Mouse (Mus musculus) neural tube, embryonic 13.5 days (tissue): ENCODE data around the gene Calhm1. TPM values are rescaled to one million over a fixed set of nuclear protein-coding genes. Genes with fewer than 3 reads are reported as not detected.

Source experiments
- ATAC-seq: fragments of 200-750 bp; cut with Nextera tagmentation; 2 replicates; pipeline ENCODE4 v1.8.0; 2017; ENCODE audit warnings: low read depth, mild to moderate bottlenecking, moderate TSS enrichment, moderate library complexity
- H3K27ac ChIP-seq: fragments of 300-500 bp; sonication (generic); replicated peaks from 2 replicates; pipeline ENCODE4 v1.5.1; 2015; ENCODE audit warnings: moderate library complexity, mild to moderate bottlenecking, inconsistent platforms
- H3K27me3 ChIP-seq: fragments of 300-500 bp; sonication (generic); 2 replicates; pipeline ENCODE4 v1.6.1; 2015; ENCODE audit warnings: mild to moderate bottlenecking, inconsistent platforms
- H3K36me3 ChIP-seq: fragments of 300-500 bp; sonication (generic); 2 replicates; pipeline ENCODE4 v1.6.1; 2015; ENCODE audit warnings: mild to moderate bottlenecking, inconsistent platforms
- H3K4me1 ChIP-seq: fragments of 300-500 bp; sonication (generic); replicated peaks from 2 replicates; pipeline ENCODE4 v1.6.1; 2015; ENCODE audit warnings: inconsistent platforms
- H3K4me2 ChIP-seq: fragments of 300-500 bp; sonication (generic); 2 replicates; pipeline ENCODE4 v1.6.1; 2015; ENCODE audit warnings: inconsistent platforms, mild to moderate bottlenecking, moderate library complexity
- H3K4me3 ChIP-seq: fragments of 300-500 bp; sonication (generic); 2 replicates; pipeline ENCODE4 v1.5.1; 2015; ENCODE audit warnings: mild to moderate bottlenecking, inconsistent platforms
- H3K9ac ChIP-seq: fragments of 300-500 bp; sonication (generic); 2 replicates; pipeline ENCODE4 v1.6.1; 2015; ENCODE audit warnings: moderate library complexity, mild to moderate bottlenecking, inconsistent platforms
- H3K9me3 ChIP-seq: fragments of 300-500 bp; sonication (generic); 2 replicates; pipeline ENCODE4 v1.6.1; 2016; ENCODE audit warnings: inconsistent platforms
- WGBS: fragments of 180-500 bp; shearing (Covaris S2); methylation state at CpG from one replicate; pipeline ENCODE4 v1.1.7; 2015; 5-methylcytosine and 5-hydroxymethylcytosine counted together
- polyA plus RNA-seq: library from polyadenylated mRNA; unstranded; fragments of >200 nt; fragmentation: Nextera tagmentation; extraction: Ambion mirVana; gene quantifications from 2 replicates; pipeline ENCODE4 v1.2.1, GENCODE M21; 2015

Gene Calhm1
- polyA plus RNA-seq, 1 experiment from 2014 or later, result not detected

DNA sequence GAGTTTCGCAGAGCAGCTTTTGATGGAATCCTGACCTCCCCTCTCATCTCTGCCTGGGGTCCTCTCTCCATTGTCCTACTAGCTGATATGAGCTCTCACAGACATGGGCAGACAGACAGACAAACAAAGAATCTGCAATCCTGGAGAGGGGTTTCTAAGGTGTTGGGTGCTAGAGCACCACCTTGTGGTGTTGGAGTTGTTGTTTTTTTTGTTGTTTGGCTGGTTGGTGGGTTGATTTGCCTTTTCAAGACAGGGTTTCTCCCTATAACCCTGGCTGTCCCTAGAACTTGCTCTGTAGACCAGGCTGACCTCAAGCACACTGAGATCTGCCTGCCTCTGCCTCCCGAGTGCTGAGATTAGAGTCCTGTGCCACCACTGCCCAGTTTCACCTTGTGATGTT is 31.4 kb upstream of the Calhm1 start:
- H3K9me3 ChIP-seq, result no peaks in the 10 kb centered on the region
- peaks cover 20% of the 10 kb centered on the region for H3K4me1 ChIP-seq
- H3K27ac ChIP-seq, result no peak overlapping the region
- H3K9ac ChIP-seq, result no peak overlapping the region
- no peak overlapping the region for H3K4me3 ChIP-seq
- no peaks in the 10 kb centered on the region for H3K36me3 ChIP-seq
- ATAC-seq, result no peak
- WGBS, result 63% methylated on average over 2 of the region's 2 CpGs
- H3K27me3 ChIP-seq, result peaks cover 31% of the 10 kb centered on the region
- H3K4me2 ChIP-seq, result no peak overlapping the region

DNA sequence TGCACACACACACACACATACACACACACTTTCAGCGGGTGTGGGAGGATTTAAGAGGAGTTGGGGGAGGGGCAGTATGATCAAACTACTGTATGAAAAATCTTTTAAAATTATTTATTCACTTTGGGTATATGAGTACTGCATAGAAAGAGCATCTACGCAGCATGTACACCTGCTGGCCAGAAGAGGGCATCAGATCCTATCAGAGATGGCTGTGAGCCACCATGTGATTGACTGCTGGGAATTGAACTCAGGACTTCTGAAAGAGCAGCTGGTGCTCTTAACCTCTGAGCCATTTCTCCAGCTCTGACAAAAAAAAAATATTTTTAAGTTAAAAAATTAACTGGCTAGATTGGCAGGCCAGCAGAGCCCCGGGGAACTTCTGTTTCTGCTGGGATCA is 30.5 kb upstream of the Calhm1 start:
- H3K4me2 ChIP-seq, result no peak overlapping the region
- H3K36me3 ChIP-seq, result no peaks in the 10 kb centered on the region
- peaks cover 21% of the 10 kb centered on the region for H3K27me3 ChIP-seq
- no peak overlapping the region for H3K9ac ChIP-seq
- no peak overlapping the region for H3K27ac ChIP-seq
- 59% methylated on average over 3 of the region's 3 CpGs for WGBS
- no peak overlapping the region for H3K4me3 ChIP-seq
- no peak for ATAC-seq
- peaks cover 10% of the 10 kb centered on the region for H3K4me1 ChIP-seq
- H3K9me3 ChIP-seq, result no peaks in the 10 kb centered on the region

DNA sequence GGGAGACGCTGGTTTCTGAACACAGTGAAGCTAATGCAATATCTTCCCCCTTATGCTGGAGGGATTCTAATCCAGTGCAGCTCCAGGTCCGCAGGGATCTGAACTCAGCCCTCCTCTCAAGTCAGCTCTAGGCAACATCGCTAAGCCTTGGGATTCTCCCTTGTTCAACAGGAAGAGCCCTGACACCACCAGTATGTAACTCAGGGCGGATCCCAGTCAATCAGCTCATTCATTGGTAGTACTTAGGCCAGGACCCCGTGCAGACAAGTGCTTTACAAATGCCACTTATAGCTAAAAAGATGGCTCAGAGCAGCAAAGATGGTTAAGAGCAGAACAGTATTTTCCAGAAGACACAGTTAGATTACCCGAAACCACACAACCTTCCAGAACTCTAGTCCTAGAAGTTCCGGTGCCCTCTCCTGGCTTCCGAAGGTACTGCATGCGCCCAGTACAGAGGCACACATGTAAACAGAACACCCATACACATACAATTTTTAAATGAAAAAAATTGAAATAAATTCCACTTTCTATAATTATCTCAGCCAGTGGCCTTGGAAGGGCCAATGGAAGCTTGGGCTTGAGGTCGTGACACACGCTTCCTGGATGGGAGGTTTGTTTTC is 24.8 kb upstream of the Calhm1 start:
- H3K4me1 ChIP-seq, result no peaks in the 10 kb centered on the region; the same call in 1 of the 2 replicates
- peak; percentile 61; the same call in 1 of the 2 replicates for ATAC-seq
- 28% methylated on average over 11 of the region's 11 CpGs for WGBS
- H3K9ac ChIP-seq, result no peak overlapping the region
- H3K9me3 ChIP-seq, result no peaks in the 10 kb centered on the region
- peaks cover 5% of the 10 kb centered on the region for H3K27me3 ChIP-seq
- H3K27ac ChIP-seq, result no peak overlapping the region
- H3K4me3 ChIP-seq, result no peak overlapping the region
- H3K4me2 ChIP-seq, result peak overlapping the region; percentile 40
- no peaks in the 10 kb centered on the region for H3K36me3 ChIP-seq

DNA sequence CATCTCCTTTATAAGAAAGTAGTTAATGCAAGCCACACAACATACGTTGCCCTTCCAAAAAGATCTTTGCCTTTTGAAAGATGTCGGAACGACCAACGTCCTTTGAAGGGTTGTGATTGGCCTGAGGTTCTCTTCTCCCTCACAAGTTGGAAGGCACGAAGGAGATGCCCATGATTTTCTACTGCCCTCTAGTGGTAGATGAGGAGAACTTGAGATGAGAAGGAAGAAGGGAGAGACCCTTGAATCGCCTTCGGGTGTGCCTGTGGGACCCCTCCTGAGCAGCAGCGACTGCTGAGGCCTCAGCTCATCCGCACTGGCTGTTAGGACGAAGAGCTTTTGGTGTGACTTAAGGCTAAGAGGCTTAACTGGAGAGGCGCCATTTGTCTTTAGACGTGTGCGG is 24.2 kb upstream of the Calhm1 start:
- Histone ChIP-seq H3K9me3 (no peaks in the 10 kb centered on the region), H3K36me3 (no peaks in the 10 kb centered on the region), H3K27me3 (peaks cover 5% of the 10 kb centered on the region), H3K4me1 (no peaks in the 10 kb centered on the region; the same call in 1 of the 2 replicates), H3K4me3 (0 out of 2 replicates have a peak overlapping the region, but pooled peaks have one; percentile 4), H3K9ac (no peak overlapping the region), H3K27ac (no peak overlapping the region), H3K4me2 (peak overlapping the region; percentile 40)
- ATAC-seq, result no peak
- WGBS, result 10% methylated on average over 13 of the region's 13 CpGs

DNA sequence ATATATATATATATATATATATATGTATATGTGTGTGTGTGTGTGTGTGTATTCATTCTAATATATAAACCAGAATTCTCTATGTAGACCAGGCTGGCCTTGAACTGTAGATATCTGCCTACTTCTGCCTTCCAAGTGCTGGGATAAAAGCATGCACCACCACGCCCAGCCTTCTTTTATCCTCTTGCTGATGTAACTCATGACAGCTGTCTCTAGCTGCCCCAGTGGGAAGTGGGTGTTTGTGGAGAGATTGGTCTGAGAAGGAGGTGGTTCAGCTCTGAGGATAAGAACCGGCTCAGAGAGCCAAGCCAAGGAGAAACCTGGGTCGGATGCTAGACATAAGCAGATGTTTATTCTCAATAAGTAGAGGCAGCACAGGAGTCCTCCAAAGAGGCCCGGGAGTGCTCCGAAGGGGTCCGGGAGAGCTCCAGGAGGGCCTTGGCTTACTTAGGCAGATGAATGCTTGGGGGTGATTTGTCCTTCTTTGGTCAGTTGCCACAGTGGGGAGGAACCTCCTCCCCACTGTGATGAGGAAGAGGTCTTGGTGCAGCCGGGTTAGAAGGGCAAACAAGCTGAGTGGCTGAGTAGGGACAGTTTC is 23.7 kb upstream of the Calhm1 start:
- no peak overlapping the region for H3K4me2 ChIP-seq
- H3K4me1 ChIP-seq, result no peaks in the 10 kb centered on the region; the same call in 1 of the 2 replicates
- H3K36me3 ChIP-seq, result no peaks in the 10 kb centered on the region
- H3K9ac ChIP-seq, result no peak overlapping the region
- H3K27me3 ChIP-seq, result peaks cover 5% of the 10 kb centered on the region
- 61% methylated on average over 7 of the region's 7 CpGs for WGBS
- no peak overlapping the region for H3K4me3 ChIP-seq
- ATAC-seq, result no peak
- H3K9me3 ChIP-seq, result no peaks in the 10 kb centered on the region
- no peak overlapping the region for H3K27ac ChIP-seq

DNA sequence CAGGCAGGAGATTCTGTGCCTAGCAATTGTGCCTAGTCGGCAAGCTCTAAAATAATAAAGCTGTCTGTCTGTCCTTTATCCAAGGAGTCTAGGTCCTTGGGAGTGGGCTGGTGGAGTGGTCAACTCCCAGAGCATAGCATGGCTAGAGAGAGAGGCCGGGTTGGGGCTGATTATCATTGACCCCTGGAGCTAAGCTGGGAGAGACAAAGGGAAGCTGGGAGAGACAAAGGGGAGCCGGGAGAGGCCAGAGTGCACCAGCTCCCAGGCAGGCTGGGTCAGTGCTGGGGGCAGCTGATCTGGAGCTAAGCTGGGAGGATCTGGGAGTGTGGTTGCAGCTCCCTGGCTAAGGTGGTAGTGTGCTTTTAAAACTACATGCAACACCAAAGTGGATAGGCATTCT is 22.7 kb upstream of the Calhm1 start:
- H3K36me3 ChIP-seq, result no peaks in the 10 kb centered on the region
- no peak overlapping the region for H3K9ac ChIP-seq
- no peak overlapping the region for H3K27ac ChIP-seq
- peaks cover 5% of the 10 kb centered on the region for H3K27me3 ChIP-seq
- WGBS, result 14% methylated on average over 3 of the region's 3 CpGs
- ATAC-seq, result no peak
- no peak overlapping the region for H3K4me2 ChIP-seq
- no peak overlapping the region for H3K4me3 ChIP-seq
- H3K4me1 ChIP-seq, result no peaks in the 10 kb centered on the region; the same call in 1 of the 2 replicates
- no peaks in the 10 kb centered on the region for H3K9me3 ChIP-seq

DNA sequence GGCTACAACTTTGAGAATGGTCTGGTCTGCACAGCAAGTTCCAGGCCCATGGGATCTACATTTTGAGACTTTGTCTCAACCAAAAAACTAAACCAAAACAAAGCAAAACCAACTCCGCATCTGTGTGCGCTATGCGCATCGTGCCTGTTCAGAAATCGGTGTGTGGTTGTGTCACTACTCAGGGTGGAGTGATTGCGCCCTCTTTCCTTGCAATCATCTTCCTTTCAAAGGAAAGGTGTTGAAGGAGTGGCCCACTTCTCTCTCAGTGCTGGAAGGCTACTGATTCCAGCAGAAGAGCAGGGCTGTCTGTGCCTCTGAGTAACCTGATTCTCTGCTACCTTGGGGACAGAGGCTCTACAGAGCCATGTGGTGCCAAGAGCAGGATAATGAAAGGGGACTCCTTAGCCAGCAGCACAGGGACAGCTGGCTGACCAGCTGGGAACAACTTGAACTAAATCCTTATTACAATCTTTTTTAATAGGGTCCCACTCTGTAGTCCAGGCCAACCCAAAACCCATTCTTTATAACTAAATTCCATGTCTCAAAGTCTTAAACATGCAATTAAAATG is 19.2 kb upstream of the Calhm1 start:
- Histone ChIP-seq H3K4me2 (no peak overlapping the region), H3K27me3 (peaks cover 5% of the 10 kb centered on the region), H3K4me3 (no peak overlapping the region), H3K27ac (no peak overlapping the region), H3K9me3 (no peaks in the 10 kb centered on the region), H3K4me1 (no peaks in the 10 kb centered on the region; the same call in 1 of the 2 replicates), H3K36me3 (no peaks in the 10 kb centered on the region), H3K9ac (no peak overlapping the region)
- ATAC-seq, result no peak
- WGBS, result 90% methylated on average over 6 of the region's 6 CpGs

DNA sequence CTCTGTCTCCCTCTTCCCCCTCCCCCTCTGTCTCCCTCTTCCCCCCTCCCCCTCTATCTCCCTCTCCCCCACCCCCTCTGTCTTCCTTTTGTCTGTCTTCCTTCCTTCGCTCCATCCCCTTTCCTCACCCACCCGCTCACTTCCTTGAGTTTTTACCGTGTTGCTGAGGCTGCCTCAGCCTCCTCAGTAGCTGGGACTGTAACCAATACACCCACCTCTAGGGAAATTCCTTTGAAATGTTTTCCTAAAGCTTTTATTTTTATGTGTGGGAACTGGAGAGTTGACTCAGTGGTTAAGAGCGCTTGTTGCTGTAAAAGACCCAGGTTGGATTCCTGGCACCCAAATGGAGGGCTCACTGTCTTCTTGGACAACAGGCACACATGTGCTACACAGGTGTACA is 17.6 kb upstream of the Calhm1 start:
- Histone ChIP-seq H3K4me1 (no peaks in the 10 kb centered on the region), H3K36me3 (no peaks in the 10 kb centered on the region), H3K9ac (no peak overlapping the region), H3K27me3 (no peaks in the 10 kb centered on the region), H3K4me2 (no peak overlapping the region), H3K9me3 (no peaks in the 10 kb centered on the region), H3K27ac (no peak overlapping the region), H3K4me3 (no peak overlapping the region)
- no peak for ATAC-seq
- WGBS, result 78% methylated on average over 4 of the region's 4 CpGs

DNA sequence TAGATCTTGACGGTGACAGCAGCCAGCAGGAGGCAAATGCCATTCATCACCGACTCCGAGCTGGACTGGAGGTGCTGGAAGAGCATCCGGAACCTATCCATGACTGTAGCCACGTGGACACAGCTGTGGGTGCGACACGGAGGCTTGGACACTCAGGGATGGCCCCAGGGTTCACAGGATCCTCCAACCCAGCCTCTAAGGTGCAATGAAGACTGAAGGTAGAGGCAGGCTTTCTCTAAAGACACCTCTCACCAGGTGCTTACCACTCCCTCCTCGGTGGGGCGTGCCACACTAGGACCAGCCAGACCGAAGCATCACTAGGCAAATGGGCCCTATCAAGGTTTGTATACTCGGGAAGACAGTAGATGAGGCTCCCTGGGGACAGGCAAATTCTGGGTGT is 13.6 kb upstream of the Calhm1 start, which contains the start of gene Calhm3:
Gene Calhm3 (minus strand): TSS at position 101 of the 400 bp plus-strand sequence.
- no peak for ATAC-seq
- WGBS, result 78% methylated on average over 11 of the region's 11 CpGs
- Histone ChIP-seq H3K9me3 (no peaks in the 10 kb centered on the region), H3K36me3 (no peaks in the 10 kb centered on the region), H3K27me3 (0 out of 2 replicates have a peak, but pooled peaks cover 4% of the 10 kb centered on the region), H3K27ac (no peak within 1 kb of the TSS), H3K9ac (no peak within 1 kb of the TSS), H3K4me1 (no peaks in the 10 kb centered on the region), H3K4me2 (no peak within 1 kb of the TSS), H3K4me3 (no peak within 1 kb of the TSS)

DNA sequence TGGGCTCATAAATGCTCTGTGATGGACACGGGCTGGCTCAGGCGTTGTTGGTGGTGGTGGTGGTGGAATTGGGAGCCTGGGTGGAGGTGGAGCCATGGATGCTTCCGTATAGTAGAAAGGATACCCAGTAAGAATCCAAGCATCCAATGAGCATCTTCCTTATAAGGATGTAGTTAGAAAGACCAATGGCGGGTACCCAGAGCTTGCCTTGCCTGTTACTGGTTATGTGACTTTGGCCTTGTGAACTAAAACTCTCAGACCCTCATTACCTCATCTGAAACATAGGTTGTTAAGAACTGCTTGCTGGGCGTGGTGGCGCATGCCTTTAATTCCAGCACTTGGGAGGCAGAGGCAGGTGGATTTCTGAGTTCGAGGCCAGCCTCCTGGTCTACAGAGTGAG is 9.7 kb upstream of the Calhm1 start:
- H3K4me1 ChIP-seq, result peaks cover 8% of the 10 kb centered on the region; the same call in 1 of the 2 replicates
- no peak overlapping the region for H3K9ac ChIP-seq
- peaks cover 19% of the 10 kb centered on the region; the same call in 1 of the 2 replicates for H3K27me3 ChIP-seq
- ATAC-seq, result no peak
- H3K27ac ChIP-seq, result no peak overlapping the region
- no peak overlapping the region for H3K4me2 ChIP-seq
- WGBS, result 90% methylated on average over 7 of the region's 7 CpGs
- no peaks in the 10 kb centered on the region for H3K9me3 ChIP-seq
- no peaks in the 10 kb centered on the region for H3K36me3 ChIP-seq
- no peak overlapping the region for H3K4me3 ChIP-seq

DNA sequence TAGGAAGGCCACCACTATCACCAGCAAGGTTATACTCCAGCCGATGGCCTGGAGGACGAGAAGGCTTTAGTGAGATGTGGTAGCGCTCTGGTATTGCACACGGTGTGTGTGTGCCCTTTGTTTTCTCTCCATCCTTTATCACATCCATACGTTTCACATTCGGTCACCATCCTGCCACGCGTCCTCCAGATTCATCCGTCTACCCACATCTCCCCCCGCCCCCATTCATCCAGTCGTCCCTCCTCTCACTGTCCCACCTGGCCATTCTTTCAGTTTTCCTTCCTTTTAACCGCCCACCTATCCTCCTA is 8.0 kb upstream of the Calhm1 start:
- Histone ChIP-seq H3K27me3 (peaks cover 19% of the 10 kb centered on the region; the same call in 1 of the 2 replicates), H3K36me3 (no peaks in the 10 kb centered on the region), H3K4me1 (peaks cover 8% of the 10 kb centered on the region; the same call in 1 of the 2 replicates), H3K9me3 (no peaks in the 10 kb centered on the region), H3K4me2 (peak overlapping the region; percentile 60), H3K4me3 (peak overlapping the region; percentile 38), H3K9ac (peak overlapping the region; percentile 66; the same call in 1 of the 2 replicates), H3K27ac (no peak overlapping the region)
- WGBS, result 63% methylated on average over 12 of the region's 12 CpGs
- ATAC-seq, result peak; percentile 62; the same call in 1 of the 2 replicates

DNA sequence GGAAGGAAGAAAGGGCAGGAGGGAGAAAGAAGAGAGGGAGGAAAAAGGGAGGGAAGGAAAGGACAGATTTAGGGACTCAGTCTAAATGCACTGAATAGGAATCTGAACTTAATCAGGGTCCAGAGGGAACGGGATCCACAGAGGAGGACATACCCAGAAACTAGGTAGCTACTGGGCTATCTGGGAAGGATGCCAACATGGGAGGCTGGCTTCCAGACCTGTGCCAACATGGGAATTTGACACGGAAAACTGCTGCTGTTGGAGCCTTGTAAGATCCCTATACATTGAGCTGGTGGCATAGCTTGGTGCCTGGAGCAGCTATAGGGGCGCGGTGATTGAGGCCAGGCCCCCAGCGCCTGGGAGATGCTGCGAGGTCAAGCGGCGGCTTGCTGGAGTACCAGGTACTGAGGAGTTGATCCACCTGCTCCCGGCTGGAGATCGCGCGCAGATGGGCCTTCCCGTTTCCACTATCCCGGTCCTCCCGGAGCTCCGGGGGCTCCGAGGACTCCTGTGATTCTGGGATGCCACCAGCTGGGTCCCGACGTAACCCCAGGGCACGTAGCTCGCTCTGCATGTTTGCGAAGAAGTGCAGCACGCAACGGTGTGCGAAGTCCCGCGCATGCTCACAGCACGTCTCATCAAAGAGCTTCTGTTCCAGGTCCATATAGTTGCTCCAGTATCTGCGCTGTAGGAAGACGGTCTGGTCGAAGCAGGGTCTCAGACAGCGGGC is 7.4 kb upstream of the Calhm1 start:
- Histone ChIP-seq H3K4me1 (peaks cover 8% of the 10 kb centered on the region; the same call in 1 of the 2 replicates), H3K9ac (peak overlapping the region; percentile 66), H3K36me3 (no peaks in the 10 kb centered on the region), H3K27ac (no peak overlapping the region), H3K4me2 (peak overlapping the region; percentile 60), H3K9me3 (no peaks in the 10 kb centered on the region), H3K27me3 (peaks cover 19% of the 10 kb centered on the region; the same call in 1 of the 2 replicates), H3K4me3 (peak overlapping the region; percentile 38)
- ATAC-seq, result peak; percentile 73
- WGBS, result 26% methylated on average over 32 of the region's 32 CpGs
